Mouse (Mus musculus) midbrain, embryonic 14.5 days (tissue): ENCODE measurements at regions not wholly inside any gene's neighbourhood (a gene's known extent, or its start where the extent isn't known, plus 50 kb on each side); places are given as distances from the start of the nearest gene placed in this dataset.
A peak's percentile ranks its signal among the peaks of the same experiment; 100 is the strongest.
"Not testable (repeated sequence)": the region's sequence is repeated elsewhere in the genome, so short reads cannot be mapped to it uniquely, and the experiment has no call there.

Experiments
- ATAC-seq: fragments of 200-750 bp; cut with Nextera tagmentation; 2 replicates; pipeline ENCODE4 v1.8.0; 2017; ENCODE audit warnings: moderate number of reproducible peaks, moderate library complexity; ENCODE audit not compliant: low FRiP score, low TSS enrichment
- DNase-seq: peaks from one replicate; pipeline ENCODE4 v3.0.0-alpha.2; 2015
- H3K27ac ChIP-seq: fragments of 300-500 bp; sonication (generic); replicated peaks from 2 replicates; pipeline ENCODE4 v1.5.1; 2014; ENCODE audit warnings: mild to moderate bottlenecking, low read depth, low read length, moderate library complexity
- H3K27me3 ChIP-seq: fragments of 300-500 bp; sonication (generic); 2 replicates; pipeline ENCODE4 v1.6.1; 2014; ENCODE audit warnings: low read length, control low read depth, mixed read lengths; ENCODE audit not compliant: control insufficient read depth, insufficient read depth
- H3K36me3 ChIP-seq: fragments of 300-500 bp; sonication (generic); 2 replicates; pipeline ENCODE4 v1.6.1; 2014; ENCODE audit warnings: low read length, control low read depth; ENCODE audit not compliant: control insufficient read depth, insufficient read depth
- H3K4me1 ChIP-seq: fragments of 300-500 bp; sonication (generic); 2 replicates; pipeline ENCODE4 v1.6.1; 2014; ENCODE audit warnings: mild to moderate bottlenecking, antibody characterized with exemption, low read length, control low read depth; ENCODE audit not compliant: control insufficient read depth, insufficient read depth
- H3K4me2 ChIP-seq: fragments of 300-500 bp; sonication (generic); 2 replicates; pipeline ENCODE4 v1.6.1; 2014; ENCODE audit warnings: mild to moderate bottlenecking, low read length, moderate library complexity
- H3K4me3 ChIP-seq: fragments of 300-500 bp; sonication (generic); replicated peaks from 2 replicates; pipeline ENCODE4 v1.5.1; 2014; ENCODE audit warnings: low read depth, low read length
- H3K9ac ChIP-seq: fragments of 300-500 bp; sonication (generic); replicated peaks from 2 replicates; pipeline ENCODE4 v1.6.1; 2014; ENCODE audit warnings: mild to moderate bottlenecking, low read length, moderate library complexity
- H3K9me3 ChIP-seq: fragments of 300-500 bp; sonication (generic); 2 replicates; pipeline ENCODE4 v1.6.1; 2016; ENCODE audit warnings: low read length, control low read depth, mixed read lengths; ENCODE audit not compliant: control insufficient read depth
- WGBS: fragments of 180-500 bp; shearing (Covaris S2); extraction: QIAGEN DNeasy Blood & Tissue Kit; methylation state at CpG from one replicate; pipeline ENCODE4 v1.1.7; 2014; 5-methylcytosine and 5-hydroxymethylcytosine counted together

- Histone ChIP-seq H3K4me2 (no peak overlapping the region), H3K27me3 (no peaks in the 10 kb centered on the region), H3K27ac (no peak overlapping the region), H3K9ac (no peak overlapping the region), H3K4me1 (no peaks in the 10 kb centered on the region), H3K36me3 (no peaks in the 10 kb centered on the region), H3K9me3 (no peaks in the 10 kb centered on the region), H3K4me3 (no peak overlapping the region)
- no peak for DNase-seq
- ATAC-seq: no peak
- 90% methylated on average over 4 of the region's 4 CpGs for WGBS
These were observed 715.3 kb upstream of the Diaph2 start for GRCm38 (mm10) chrX:129034236-129034635.

GRCm38 (mm10) chrX:129056408-129056807 is 693.1 kb upstream of the Diaph2 start:
- not testable (repeated sequence) for H3K9me3 ChIP-seq, H3K36me3 ChIP-seq, H3K27me3 ChIP-seq, H3K27ac ChIP-seq, ATAC-seq, H3K4me3 ChIP-seq, DNase-seq, H3K4me2 ChIP-seq, H3K9ac ChIP-seq, H3K4me1 ChIP-seq
- 88% methylated on average over 1 of the region's 1 CpGs for WGBS

- H3K36me3 ChIP-seq, H3K27ac ChIP-seq, H3K4me1 ChIP-seq, ATAC-seq, H3K4me2 ChIP-seq, H3K9ac ChIP-seq, H3K4me3 ChIP-seq, H3K9me3 ChIP-seq, H3K27me3 ChIP-seq, DNase-seq: not testable (repeated sequence)
- WGBS: 50% methylated on average over 1 of the region's 1 CpGs
These were observed 653.7 kb upstream of the Diaph2 start for GRCm38 (mm10) chrX:129095809-129096208.

GRCm38 (mm10) chrX:129098348-129098747 is 651.2 kb upstream of the Diaph2 start:
- DNase-seq (peak; percentile 14), ATAC-seq (0 out of 2 replicates have a peak, but pooled peaks have one; percentile 6)
- H3K4me3 ChIP-seq: no peak overlapping the region
- WGBS: 40% methylated on average over 2 of the region's 2 CpGs
- no peak overlapping the region for H3K4me2 ChIP-seq
- no peaks in the 10 kb centered on the region for H3K9me3 ChIP-seq
- no peaks in the 10 kb centered on the region for H3K4me1 ChIP-seq
- H3K27me3 ChIP-seq: no peaks in the 10 kb centered on the region
- no peaks in the 10 kb centered on the region for H3K36me3 ChIP-seq
- H3K9ac ChIP-seq: no peak overlapping the region
- no peak overlapping the region for H3K27ac ChIP-seq

- no peak overlapping the region for H3K9ac ChIP-seq
- H3K27me3 ChIP-seq: no peaks in the 10 kb centered on the region
- no peak for ATAC-seq
- no peak for DNase-seq
- 90% methylated on average over 6 of the region's 6 CpGs for WGBS
- H3K9me3 ChIP-seq: no peaks in the 10 kb centered on the region
- no peak overlapping the region for H3K4me2 ChIP-seq
- no peaks in the 10 kb centered on the region for H3K36me3 ChIP-seq
- no peaks in the 10 kb centered on the region for H3K4me1 ChIP-seq
- no peak overlapping the region for H3K4me3 ChIP-seq
- no peak overlapping the region for H3K27ac ChIP-seq
These were observed 647.3 kb upstream of the Diaph2 start for GRCm38 (mm10) chrX:129102285-129102684.

- WGBS: 77% methylated on average over 4 of the region's 4 CpGs
- H3K27me3 ChIP-seq: no peaks in the 10 kb centered on the region
- H3K4me3 ChIP-seq: no peak overlapping the region
- H3K36me3 ChIP-seq: no peaks in the 10 kb centered on the region
- no peaks in the 10 kb centered on the region for H3K4me1 ChIP-seq
- no peak overlapping the region for H3K4me2 ChIP-seq
- H3K27ac ChIP-seq: no peak overlapping the region
- no peaks in the 10 kb centered on the region for H3K9me3 ChIP-seq
- H3K9ac ChIP-seq: no peak overlapping the region
- no peak for DNase-seq
- no peak for ATAC-seq
These were observed 646.3 kb upstream of the Diaph2 start for GRCm38 (mm10) chrX:129103239-129103638.
